9 mouse cellular contexts compared by ENCODE assay signal in the genomic region with DNA sequence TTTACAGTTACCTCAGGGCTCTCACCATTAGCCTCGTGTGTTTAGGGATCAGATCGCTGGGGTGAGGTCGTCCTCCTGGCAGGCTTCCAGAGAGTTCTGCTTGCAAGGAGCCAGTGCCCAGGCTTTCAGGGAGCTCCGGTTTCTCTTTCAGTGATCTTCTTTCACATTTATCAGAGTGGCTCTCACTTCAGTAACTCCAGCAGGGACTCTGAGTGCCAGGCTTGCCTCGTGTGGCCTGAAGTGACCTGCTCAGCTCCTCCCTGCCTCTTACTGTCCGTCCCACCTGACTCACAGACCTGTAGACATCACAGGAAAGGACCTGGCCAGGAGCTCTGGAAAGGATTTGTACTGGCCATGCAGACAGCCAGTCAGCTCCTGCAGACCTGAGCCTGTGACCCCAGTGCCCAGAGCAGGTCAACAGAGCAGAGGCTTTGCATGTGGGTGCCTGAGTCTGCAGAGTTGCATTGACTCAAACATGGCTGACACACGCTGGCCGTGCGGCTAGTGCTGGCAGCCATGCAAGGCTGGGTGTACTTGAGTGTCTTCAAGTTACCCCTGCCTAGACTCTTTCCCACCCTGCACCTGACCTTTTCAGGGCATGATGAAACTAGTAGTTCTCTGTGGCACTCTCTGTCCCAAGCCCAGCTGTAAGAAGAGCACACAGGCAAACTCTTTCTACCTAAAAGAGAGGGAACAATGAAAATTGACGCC.
DNase-seq lines count a peak whose midpoint lies in the region; ATAC-seq lines count a peak whose summit lies in the region.
"Had no signal": no experiment of that assay in that cellular context is flagged by ENCODE, and none has a peak within 500 bp of the region (broad histone marks: within the 10 kb centered on the region; RNA-seq: fewer than 3 reads in every experiment).

No protein-coding gene starts in this region.

- 77% methylated on average over 10 of the region's 10 CpGs for WGBS in midbrain, embryonic 10.5 days
- 69% methylated on average over 10 of the region's 10 CpGs for WGBS in midbrain, embryonic 11.5 days

- ATAC-seq in midbrain, embryonic 11.5 days (ENCODE audit: low FRiP score) = no peak

- intact Hi-C loops in gastrocnemius, postnatal 14 days (cut with DNase I; ENCODE audit: low total_unique reads) = no loop called here

- no peak overlapping the region for H3K4me3 ChIP-seq in midbrain, embryonic 10.5 days
- H3K4me3 ChIP-seq in midbrain, embryonic 11.5 days (ENCODE audit: low read depth, low read length) = no peak overlapping the region

- H3K4me2 ChIP-seq in midbrain, embryonic 11.5 days = no peak overlapping the region

- no peak overlapping the region for H3K9ac ChIP-seq in midbrain, embryonic 11.5 days (ENCODE audit: low read length)

- H3K27me3 ChIP-seq in midbrain, embryonic 10.5 days (ENCODE audit: low read depth, poor library complexity, severe bottlenecking) = no peaks in the 10 kb centered on the region
- no peaks in the 10 kb centered on the region for H3K27me3 ChIP-seq in midbrain, embryonic 11.5 days (ENCODE audit: control insufficient read depth, insufficient read depth, low read length)

- peaks cover 39% of the 10 kb centered on the region for H3K4me1 ChIP-seq in midbrain, embryonic 10.5 days
- H3K4me1 ChIP-seq in midbrain, embryonic 11.5 days (ENCODE audit: control insufficient read depth, insufficient read depth, low read length) = peaks cover 10% of the 10 kb centered on the region

- no peak for DNase-seq in midbrain, embryonic 10.5 days (ENCODE audit: low spot score)
- no peak for DNase-seq in midbrain, embryonic 11.5 days (ENCODE audit: low spot score, missing footprints)
- DNase-seq in gastrocnemius, postnatal 14 days = peak; percentile 70
- peak; percentile 65 for DNase-seq in kidney, postnatal 10 days
- DNase-seq in lung, postnatal 36 days = peak; percentile 79
- no peak for DNase-seq in spleen, postnatal 14 days (ENCODE audit: low spot score in 2 of 2)
- DNase-seq in spleen, adult 18-20 months = no peak
- no peak for DNase-seq in embryo, embryonic 10.5 days (ENCODE audit: low spot score)

- no peaks in the 10 kb centered on the region for H3K9me3 ChIP-seq in midbrain, embryonic 10.5 days (replicated peaks)
- H3K9me3 ChIP-seq in midbrain, embryonic 11.5 days (ENCODE audit: control insufficient read depth, low read length) = no peaks in the 10 kb centered on the region

- peak overlapping the region; percentile 24 for H3K27ac ChIP-seq in midbrain, embryonic 10.5 days (replicated peaks)
- H3K27ac ChIP-seq in midbrain, embryonic 11.5 days (ENCODE audit: low read depth, low read length) = no peak overlapping the region

- H3K36me3 ChIP-seq in midbrain, embryonic 10.5 days = no peaks in the 10 kb centered on the region
- no peaks in the 10 kb centered on the region for H3K36me3 ChIP-seq in midbrain, embryonic 11.5 days (ENCODE audit: control insufficient read depth, insufficient read depth, low read length)
- H3K36me3 ChIP-seq: G1E had no signal

Comparison
In these comparisons a context has a peak if more than half of its experiments do, and no peak if none do; other contexts are left out.
1. DNase-seq: peak in gastrocnemius, postnatal 14 days (single experiment), kidney, postnatal 10 days (single experiment) and lung, postnatal 36 days (single experiment); none in midbrain, embryonic 10.5 days (single experiment), midbrain, embryonic 11.5 days (single experiment), spleen, postnatal 14 days (0 of 2), spleen, adult 18-20 months (0 of 2) and embryo, embryonic 10.5 days (single experiment).